Mouse (Mus musculus): Measurements from ENCODE around the gene Olfr318.
A peak's percentile ranks its signal among the peaks of the same experiment; 100 is the strongest.
"Not testable (repeated sequence)": the region's sequence is repeated elsewhere in the genome, so short reads cannot be mapped to it uniquely, and the experiment has no call there.

Gene Olfr318

GRCm38 (mm10) chr11:58723914-58724313 is at the start of gene Olfr318:
TSS of gene Olfr318 (minus strand) at chr11:58724014.
- DNase-seq (ENCODE audit: low read depth, low spot score) = no peak

- no peak for DNase-seq (ENCODE audit: low read depth, low spot score)
Observed at GRCm38 (mm10) chr11:58772888-58773287, 49.1 kb upstream of the Olfr318 start, which contains the start of gene Olfr315. TSS of gene Olfr315 (plus strand) at chr11:58773188.

DNA sequence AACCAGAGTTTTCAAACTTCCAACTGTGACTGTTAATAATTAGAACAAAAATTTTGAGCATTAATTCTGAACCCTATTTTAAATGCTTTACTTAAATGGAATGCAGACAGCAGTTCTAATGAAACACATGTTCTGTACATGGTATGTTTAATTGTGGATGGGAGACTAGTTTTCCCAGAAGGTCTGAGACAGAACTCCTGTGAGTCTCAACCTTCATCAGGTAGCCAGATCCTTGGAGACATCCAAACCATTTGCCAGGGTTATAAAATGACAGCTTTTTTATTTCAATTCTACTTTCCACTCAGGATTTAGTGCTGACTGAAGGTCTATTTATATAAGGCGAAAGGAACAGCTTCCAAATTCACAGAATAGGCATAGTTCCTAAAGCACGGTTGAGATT is 28.6 kb upstream of the Olfr318 start, which contains the start of gene Olfr316:
Olfr316 (plus strand) TSS at position 301 of the 400 bp plus-strand sequence.
- no peak for DNase-seq (ENCODE audit: low read depth, low spot score)

DNA sequence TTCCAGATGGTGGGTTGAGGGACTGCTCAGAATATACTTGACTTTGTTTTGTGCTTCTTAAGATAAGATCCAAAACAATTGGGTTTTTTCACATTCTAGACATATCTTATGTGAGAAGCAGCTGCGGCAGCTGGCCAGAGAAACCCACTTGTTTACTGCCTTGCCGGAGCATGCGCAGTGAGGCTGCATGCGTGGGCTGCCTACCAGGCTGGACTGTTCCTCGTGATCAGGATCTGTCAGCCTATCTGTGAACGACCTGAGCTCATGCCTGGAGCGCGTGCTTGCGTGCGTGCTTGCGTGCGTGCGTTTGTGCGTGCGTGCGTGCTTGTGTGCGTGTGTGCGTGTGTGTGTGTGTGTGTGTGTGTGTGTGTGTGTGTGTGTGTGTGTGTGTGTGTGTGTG is 27.3 kb upstream of the Olfr318 start:
- not testable (repeated sequence) for DNase-seq (ENCODE audit: low read depth, low spot score)

- no peak for DNase-seq (ENCODE audit: low read depth, low spot score)
Observed at GRCm38 (mm10) chr11:58738792-58739262, 15.0 kb upstream of the Olfr318 start, which contains the start of gene Olfr317. TSS of gene Olfr317 (minus strand) at chr11:58739212.

DNA sequence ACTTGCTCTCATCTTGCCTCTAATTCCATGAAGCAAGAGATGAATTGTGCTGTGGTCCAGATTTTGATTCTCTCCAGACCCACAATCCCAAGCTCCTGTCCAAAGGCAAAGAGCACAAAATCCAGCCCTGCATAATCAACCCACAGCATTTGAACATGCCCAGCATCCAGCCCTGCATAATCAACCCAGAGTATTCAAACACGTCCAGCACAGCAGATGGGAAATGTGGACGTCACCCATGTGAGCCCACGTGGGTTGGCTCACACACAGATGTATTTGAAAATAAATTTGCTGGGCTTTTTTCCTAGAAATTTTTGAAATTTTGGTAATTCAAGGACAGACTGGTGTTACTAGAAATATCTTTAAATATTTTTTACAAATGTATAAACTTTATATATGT is 9.6 kb upstream of the Olfr318 start:
- DNase-seq (ENCODE audit: low read depth, low spot score) = no peak

DNA sequence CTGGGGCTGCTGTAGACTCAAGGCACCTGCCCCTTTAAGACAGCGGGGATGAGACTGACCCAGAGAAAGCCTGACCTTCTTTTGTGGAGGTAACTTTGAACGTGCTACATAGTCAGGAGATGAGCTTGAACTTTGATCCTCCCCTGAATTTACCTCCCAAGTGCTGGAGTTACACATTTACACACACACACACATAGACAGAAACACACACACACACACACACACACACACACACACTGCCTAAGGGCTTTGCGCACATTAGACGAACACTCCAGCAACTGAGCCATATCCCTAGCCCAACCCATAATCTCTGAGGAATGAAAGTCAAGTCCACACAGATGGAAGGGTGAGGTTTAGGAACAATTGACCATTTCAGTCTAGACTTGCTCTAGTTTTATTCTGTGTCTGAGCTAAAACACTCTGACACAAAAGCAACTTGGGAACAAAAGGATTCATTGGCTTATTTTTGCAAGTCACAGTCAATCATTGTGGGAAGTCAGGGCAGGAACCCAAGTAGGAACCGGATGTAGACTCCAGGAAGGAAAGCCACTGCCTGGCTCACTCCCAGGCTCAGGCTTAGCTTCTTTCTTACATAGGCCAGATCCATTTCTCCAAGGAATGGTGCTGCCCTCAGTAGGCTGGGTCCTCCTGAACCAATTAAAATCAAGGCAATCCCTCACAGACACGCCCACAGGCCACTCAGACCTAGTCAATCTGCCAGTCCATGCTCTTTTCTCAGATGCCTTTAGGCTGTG is 4.3 kb upstream of the Olfr318 start:
- not testable (repeated sequence) for DNase-seq (ENCODE audit: low read depth, low spot score)

DNA sequence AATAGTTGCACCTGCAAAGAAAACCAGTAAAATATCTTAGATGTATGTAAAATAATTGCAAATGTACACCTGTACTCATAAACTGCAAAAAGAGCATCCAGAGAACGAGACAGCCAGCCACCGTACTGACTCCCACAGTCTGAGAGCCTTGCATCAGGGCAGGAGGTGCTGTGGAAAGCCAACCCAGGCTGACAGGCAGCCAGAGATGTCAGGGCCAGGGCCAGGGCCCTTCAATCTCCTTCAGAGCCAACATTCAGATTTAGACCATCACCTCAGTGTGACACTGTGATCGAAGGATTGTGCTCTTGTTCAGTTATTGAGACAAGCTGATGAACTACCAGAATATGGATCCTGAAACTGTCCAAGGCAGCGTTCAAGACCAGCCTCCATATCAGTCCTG is 4.1 kb downstream of the Olfr318 start:
- no peak for DNase-seq (ENCODE audit: low read depth, low spot score)

GRCm38 (mm10) chr11:58717723-58718122 is 6.1 kb downstream of the Olfr318 start:
- not testable (repeated sequence) for DNase-seq (ENCODE audit: low read depth, low spot score)

DNA sequence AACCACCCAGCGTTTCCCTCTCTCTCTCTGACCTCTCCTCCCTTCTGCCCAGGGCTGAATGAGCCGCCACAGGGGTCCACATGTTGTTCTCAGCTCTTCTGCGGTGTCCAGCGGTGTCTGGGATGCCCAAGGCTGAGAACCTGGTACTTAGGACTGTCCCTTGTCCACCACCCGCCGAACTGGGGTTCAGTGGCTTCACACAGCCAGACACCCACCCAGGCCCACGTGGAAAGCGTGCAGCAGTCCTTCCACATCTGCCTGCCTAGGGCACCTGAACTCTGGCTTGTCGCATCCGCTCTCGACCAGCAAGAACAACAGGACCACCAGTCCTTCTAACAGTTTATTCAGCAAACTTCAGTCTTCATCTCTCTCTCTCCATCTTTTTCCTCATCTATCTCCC is 14.7 kb downstream of the Olfr318 start:
- DNase-seq (ENCODE audit: low read depth, low spot score) = no peak

DNA sequence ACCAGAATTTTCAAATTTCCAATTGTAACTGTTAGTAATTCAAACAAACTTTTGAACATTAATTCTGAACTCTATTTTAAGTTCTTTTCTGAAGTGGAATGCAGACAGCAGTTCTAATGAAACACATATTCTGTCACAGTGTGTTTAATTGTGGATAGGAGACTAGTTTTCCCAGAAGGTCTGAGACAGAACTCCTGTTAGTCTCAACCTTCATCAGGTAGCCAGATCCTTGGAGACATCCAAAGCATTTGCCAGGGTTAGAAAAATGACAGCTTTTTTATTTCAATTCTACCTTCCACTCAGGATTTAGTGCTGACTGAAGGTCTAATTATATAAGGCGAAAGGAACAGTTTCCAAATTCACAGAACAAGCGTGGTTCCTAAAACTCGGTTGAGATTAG is 25.0 kb downstream of the Olfr318 start, which contains the start of gene Olfr319:
Olfr319 (plus strand) TSS at position 301 of the 400 bp plus-strand sequence.
- no peak for DNase-seq (ENCODE audit: low read depth, low spot score)

DNA sequence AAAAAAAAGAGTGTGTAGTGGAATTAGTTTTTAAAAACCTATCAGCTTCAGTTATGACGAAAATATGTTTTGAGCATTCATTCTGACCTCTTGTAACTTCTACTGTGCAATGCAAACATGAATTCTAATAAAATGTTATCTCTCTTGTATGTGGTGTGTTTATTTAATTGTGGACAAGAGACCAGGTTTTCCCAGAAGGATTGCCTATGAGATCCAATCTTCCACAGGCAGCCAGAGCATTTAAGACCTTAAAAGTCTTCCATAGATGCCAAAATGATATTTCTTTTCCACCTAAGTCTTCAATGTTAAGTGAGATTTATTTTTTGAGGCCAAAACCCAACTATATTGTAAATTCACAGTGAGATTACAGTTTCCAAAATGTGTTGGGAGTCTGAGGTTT is 43.0 kb downstream of the Olfr318 start, which contains the start of gene Olfr320:
Olfr320 (plus strand) TSS at position 301 of the 400 bp plus-strand sequence.
- DNase-seq (ENCODE audit: low read depth, low spot score) = no peak

GRCm38 (mm10) chr11:58671825-58672224 is 52.0 kb downstream of the Olfr318 start:
- peak; percentile 10 for DNase-seq (ENCODE audit: low read depth, low spot score)

GRCm38 (mm10) chr11:58669252-58669651 is 54.6 kb downstream of the Olfr318 start:
- peak; percentile 42 for DNase-seq (ENCODE audit: low read depth, low spot score)
